Mouse (Mus musculus): ENCODE results near the gene Hist1h3c.
"Not testable (repeated sequence)": the region's sequence is repeated elsewhere in the genome, so short reads cannot be mapped to it uniquely, and the experiment has no call there.

The Hist1h3c gene

GRCm38 (mm10) chr13:23759916-23760239 is 14.5 kb upstream of the Hist1h3c start:
- in situ Hi-C loops (cut with MboI; ENCODE audit: low pct_unique_long_range_greater_than_20kb in 1 of 2, low sequenced_read_pairs in 2 of 2, unreplicated experiment in 1 of 2), result no loop called here

- in situ Hi-C loops (cut with MboI; ENCODE audit: low pct_unique_long_range_greater_than_20kb in 1 of 2, low sequenced_read_pairs in 2 of 2, unreplicated experiment in 1 of 2), result no loop called here
Observed at GRCm38 (mm10) chr13:23759251-23759771, 13.9 kb upstream of the Hist1h3c start.

- in situ Hi-C loops (cut with MboI; ENCODE audit: low pct_unique_long_range_greater_than_20kb in 1 of 2, low sequenced_read_pairs in 2 of 2, unreplicated experiment in 1 of 2), result no loop called here
Observed at GRCm38 (mm10) chr13:23757921-23758320, 12.5 kb upstream of the Hist1h3c start.

GRCm38 (mm10) chr13:23757211-23757773 is 11.9 kb upstream of the Hist1h3c start:
- in situ Hi-C loops (cut with MboI; ENCODE audit: low pct_unique_long_range_greater_than_20kb in 1 of 2, low sequenced_read_pairs in 2 of 2, unreplicated experiment in 1 of 2), result no loop called here

- in situ Hi-C loops (cut with MboI; ENCODE audit: low pct_unique_long_range_greater_than_20kb in 1 of 2, low sequenced_read_pairs in 2 of 2, unreplicated experiment in 1 of 2), result no loop called here
Observed at GRCm38 (mm10) chr13:23756790-23757189, 11.4 kb upstream of the Hist1h3c start, which contains the start of gene Hist1h4b. Hist1h4b (plus strand) TSS chr13:23757013.

GRCm38 (mm10) chr13:23755000-23755399 is 9.6 kb upstream of the Hist1h3c start:
- in situ Hi-C loops (cut with MboI; ENCODE audit: low pct_unique_long_range_greater_than_20kb in 1 of 2, low sequenced_read_pairs in 2 of 2, unreplicated experiment in 1 of 2), result no loop called here

- in situ Hi-C loops (cut with MboI; ENCODE audit: low pct_unique_long_range_greater_than_20kb in 1 of 2, low sequenced_read_pairs in 2 of 2, unreplicated experiment in 1 of 2), result no loop called here
Observed at GRCm38 (mm10) chr13:23753314-23754078, 8.1 kb upstream of the Hist1h3c start.

- in situ Hi-C loops (cut with MboI; ENCODE audit: low pct_unique_long_range_greater_than_20kb in 1 of 2, low sequenced_read_pairs in 2 of 2, unreplicated experiment in 1 of 2), result no loop called here
Observed at GRCm38 (mm10) chr13:23752742-23753172, 7.4 kb upstream of the Hist1h3c start.

- in situ Hi-C loops (cut with MboI; ENCODE audit: low pct_unique_long_range_greater_than_20kb in 1 of 2, low sequenced_read_pairs in 2 of 2, unreplicated experiment in 1 of 2), result not testable (repeated sequence)
Observed at GRCm38 (mm10) chr13:23752067-23752741, 6.8 kb upstream of the Hist1h3c start, which contains the start of gene Hist1h3b. Hist1h3b (plus strand) TSS chr13:23752267.

GRCm38 (mm10) chr13:23751478-23751956 is 6.1 kb upstream of the Hist1h3c start:
- in situ Hi-C loops (cut with MboI; ENCODE audit: low pct_unique_long_range_greater_than_20kb in 1 of 2, low sequenced_read_pairs in 2 of 2, unreplicated experiment in 1 of 2), result no loop called here

GRCm38 (mm10) chr13:23750839-23751477 is 5.6 kb upstream of the Hist1h3c start, which contains the start of gene Hist1h2ab:
Hist1h2ab (plus strand) TSS chr13:23751126.
- in situ Hi-C loops (cut with MboI; ENCODE audit: low pct_unique_long_range_greater_than_20kb in 1 of 2, low sequenced_read_pairs in 2 of 2, unreplicated experiment in 1 of 2), result not testable (repeated sequence)

- in situ Hi-C loops (cut with MboI; ENCODE audit: low pct_unique_long_range_greater_than_20kb in 1 of 2, low sequenced_read_pairs in 2 of 2, unreplicated experiment in 1 of 2), result loop anchor here in 1 of 2 experiments (10.0 to 25.0 kb wide), 2 partner anchors 175 to 1712 kb away; partner anchors contain the start of genes Hist1h2ad, Hist1h2ae, Hist1h2ag and Hist1h2ah
Observed at GRCm38 (mm10) chr13:23749563-23750121, 4.2 kb upstream of the Hist1h3c start.

- in situ Hi-C loops (cut with MboI; ENCODE audit: low pct_unique_long_range_greater_than_20kb in 1 of 2, low sequenced_read_pairs in 2 of 2, unreplicated experiment in 1 of 2), result loop anchor here in 1 of 2 experiments (10.0 to 25.0 kb wide), 2 partner anchors 173 to 1711 kb away; partner anchors contain the start of genes Hist1h2ad, Hist1h2ae, Hist1h2ag and Hist1h2ah
Observed at GRCm38 (mm10) chr13:23747892-23748288, 2.5 kb upstream of the Hist1h3c start.

- in situ Hi-C loops (cut with MboI; ENCODE audit: low pct_unique_long_range_greater_than_20kb in 1 of 2, low sequenced_read_pairs in 2 of 2, unreplicated experiment in 1 of 2), result loop anchor here in 1 of 2 experiments (10.0 to 25.0 kb wide), 2 partner anchors 172 to 1710 kb away; partner anchors contain the start of genes Hist1h2ad, Hist1h2ae, Hist1h2ag and Hist1h2ah
Observed at GRCm38 (mm10) chr13:23747081-23747891, 1.9 kb upstream of the Hist1h3c start.

- in situ Hi-C loops (cut with MboI; ENCODE audit: low pct_unique_long_range_greater_than_20kb in 1 of 2, low sequenced_read_pairs in 2 of 2, unreplicated experiment in 1 of 2), result loop anchor here in 1 of 2 experiments (10.0 to 25.0 kb wide), 2 partner anchors 172 to 1709 kb away; partner anchors contain the start of genes Hist1h2ad, Hist1h2ae, Hist1h2ag and Hist1h2ah
Observed at GRCm38 (mm10) chr13:23746201-23747080, 1.0 kb upstream of the Hist1h3c start, which contains the start of gene Hist1h2bb. Hist1h2bb (plus strand) TSS chr13:23746734.

All from mouse embryonic stem cell (cell line).